Mouse (Mus musculus) telencephalon, adult 2 months (tissue): ENCODE measurements around the gene Ano6.

Source experiments
- DNase-seq: peaks from one replicate; pipeline ENCODE4 v3.0.0-alpha.2; 2011; ENCODE audit warnings: low read depth, low spot score

Gene Ano6

GRCm38 (mm10) chr15:95974021-95974597 is 183.5 kb downstream of the Ano6 start:
- DNase-seq = no peak

- DNase-seq = no peak
Measured at GRCm38 (mm10) chr15:95976156-95976876, 185.7 kb downstream of the Ano6 start.

GRCm38 (mm10) chr15:95977169-95977938 is 186.7 kb downstream of the Ano6 start:
- DNase-seq = no peak

- DNase-seq = no peak
Measured at GRCm38 (mm10) chr15:95977939-95978252, 187.3 kb downstream of the Ano6 start.

GRCm38 (mm10) chr15:95980641-95981040 is 190.0 kb downstream of the Ano6 start:
- no peak for DNase-seq

- DNase-seq = no peak
Measured at GRCm38 (mm10) chr15:95987916-95988315, 197.3 kb downstream of the Ano6 start.

GRCm38 (mm10) chr15:95989496-95990124 is 199.0 kb downstream of the Ano6 start:
- DNase-seq = no peak

GRCm38 (mm10) chr15:96002958-96003601 is 212.4 kb downstream of the Ano6 start:
- no peak for DNase-seq

- DNase-seq = no peak
Measured at GRCm38 (mm10) chr15:96011640-96012390, 221.2 kb downstream of the Ano6 start.

- no peak for DNase-seq
Measured at GRCm38 (mm10) chr15:96012391-96012775, 221.7 kb downstream of the Ano6 start.

GRCm38 (mm10) chr15:96014501-96014900 is 223.9 kb downstream of the Ano6 start:
- no peak for DNase-seq

- DNase-seq = no peak
Measured at GRCm38 (mm10) chr15:96020465-96020864, 229.8 kb downstream of the Ano6 start.

- peak; percentile 23 for DNase-seq
Measured at GRCm38 (mm10) chr15:96021506-96021905, 230.9 kb downstream of the Ano6 start.
